Comparison of ENCODE assay signal across 22 mouse cellular contexts in genomic region chr16:21242946-21243345, GRCm38 (mm10). TPM values are rescaled to one million over a fixed set of nuclear protein-coding genes. Genes with fewer than 3 reads are reported as not detected.
A peak's percentile ranks its signal among the peaks of the same experiment; 100 is the strongest.
DNase-seq lines count a peak whose midpoint lies in the region; ATAC-seq and TF ChIP-seq lines count a peak whose summit lies in the region.
"Had no signal": no experiment of that assay in that cellular context is flagged by ENCODE, and none has a peak within 500 bp of the region (broad histone marks: within the 10 kb centered on the region; RNA-seq: fewer than 3 reads in every experiment).

No protein-coding gene starts in this region.

- DNase-seq in hindbrain, embryonic 10.5 days (ENCODE audit: low spot score), result peak; percentile 49
- DNase-seq in hindbrain, embryonic 14.5 days (ENCODE audit: low spot score), result no peak
- DNase-seq in Muller cell, postnatal 12 days (ENCODE audit: inconsistent ontology term), result peak; percentile 61
- DNase-seq in brain, embryonic 14.5 days (ENCODE audit: low read depth), result peak; percentile 3
- DNase-seq in urinary bladder, adult 2 months (ENCODE audit: low spot score), result no peak
- no peak for DNase-seq in lung, postnatal 14 days
- DNase-seq: adrenal gland, adult 2 months; cerebellum, adult 11 months; cerebellum, postnatal 25 days; forebrain, postnatal 0 days; gastrocnemius, adult 2 months; kidney, adult 9 months; kidney, postnatal 25 days; lung, adult 18-20 months; lung, postnatal 36 days; retina, postnatal 1 day had no signal

- H3K9me3 ChIP-seq in hindbrain, embryonic 10.5 days, result no peaks in the 10 kb centered on the region
- no peaks in the 10 kb centered on the region for H3K9me3 ChIP-seq in hindbrain, embryonic 14.5 days (ENCODE audit: control insufficient read depth, low read length)
- no peaks in the 10 kb centered on the region for H3K9me3 ChIP-seq in embryonic facial prominence, embryonic 15.5 days (replicated peaks)
- H3K9me3 ChIP-seq: embryonic facial prominence, embryonic 12.5 days; hindbrain, embryonic 12.5 days; intestine, embryonic 15.5 days; stomach, embryonic 15.5 days had no signal

- ATAC-seq in hindbrain, embryonic 14.5 days (ENCODE audit: low FRiP score), result no peak
- ATAC-seq in embryonic facial prominence, embryonic 15.5 days (ENCODE audit: insufficient number of reproducible peaks, low FRiP score, low TSS enrichment, low read depth), result no peak
- ATAC-seq: forebrain, postnatal 0 days; intestine, embryonic 15.5 days had no signal

- 16% methylated on average over 8 of the region's 8 CpGs for WGBS in hindbrain, embryonic 10.5 days
- 27% methylated on average over 8 of the region's 8 CpGs for WGBS in hindbrain, embryonic 14.5 days
- 45% methylated on average over 8 of the region's 8 CpGs for WGBS in embryonic facial prominence, embryonic 15.5 days

- peak overlapping the region; percentile 81 for H3K27ac ChIP-seq in hindbrain, embryonic 10.5 days
- no peak overlapping the region for H3K27ac ChIP-seq in hindbrain, embryonic 14.5 days
- 0 out of 2 replicates have a peak overlapping the region, but pooled peaks have one; percentile 11 for H3K27ac ChIP-seq in embryonic facial prominence, embryonic 15.5 days (replicated peaks)
- H3K27ac ChIP-seq: gastrocnemius, adult 2 months; hindbrain, embryonic 12.5 days; intestine, embryonic 15.5 days; stomach, embryonic 15.5 days had no signal

- no peak overlapping the region for H3K4me3 ChIP-seq in hindbrain, embryonic 10.5 days
- H3K4me3 ChIP-seq in hindbrain, embryonic 14.5 days (replicated peaks; ENCODE audit: low read length), result no peak overlapping the region
- H3K4me3 ChIP-seq in embryonic facial prominence, embryonic 15.5 days (replicated peaks), result no peak overlapping the region
- H3K4me3 ChIP-seq: embryonic facial prominence, embryonic 12.5 days; gastrocnemius, adult 2 months; hindbrain, embryonic 12.5 days; intestine, embryonic 15.5 days; stomach, embryonic 15.5 days had no signal

- H3K4me1 ChIP-seq in hindbrain, embryonic 10.5 days (replicated peaks), result peaks cover 83% of the 10 kb centered on the region
- peaks cover 41% of the 10 kb centered on the region for H3K4me1 ChIP-seq in hindbrain, embryonic 14.5 days (replicated peaks; ENCODE audit: control insufficient read depth, insufficient read depth, low read length)
- peaks cover 87% of the 10 kb centered on the region for H3K4me1 ChIP-seq in embryonic facial prominence, embryonic 15.5 days

- H3K36me3 ChIP-seq in hindbrain, embryonic 10.5 days, result no peaks in the 10 kb centered on the region
- H3K36me3 ChIP-seq in hindbrain, embryonic 14.5 days (replicated peaks; ENCODE audit: control insufficient read depth, insufficient read depth), result no peaks in the 10 kb centered on the region
- no peaks in the 10 kb centered on the region for H3K36me3 ChIP-seq in embryonic facial prominence, embryonic 15.5 days
- H3K36me3 ChIP-seq: embryonic facial prominence, embryonic 12.5 days; hindbrain, embryonic 12.5 days; intestine, embryonic 15.5 days; stomach, embryonic 15.5 days had no signal

- TF ChIP-seq CTCF in brain, embryonic 14.5 days (IDR thresholded peaks at IDR 0.05; ENCODE audit: borderline replicate concordance, extremely low read depth, insufficient read depth, insufficient read length), result no peak

- no peak overlapping the region for H3K9ac ChIP-seq in hindbrain, embryonic 14.5 days
- H3K9ac ChIP-seq in embryonic facial prominence, embryonic 15.5 days, result no peak overlapping the region
- H3K9ac ChIP-seq: embryonic facial prominence, embryonic 12.5 days; forebrain, postnatal 0 days; hindbrain, embryonic 12.5 days; intestine, embryonic 15.5 days; stomach, embryonic 15.5 days had no signal

- peaks cover 76% of the 10 kb centered on the region for H3K27me3 ChIP-seq in hindbrain, embryonic 10.5 days (ENCODE audit: insufficient read depth, poor library complexity, severe bottlenecking)
- H3K27me3 ChIP-seq in hindbrain, embryonic 14.5 days (ENCODE audit: control insufficient read depth, insufficient read depth, low read length), result peaks cover 24% of the 10 kb centered on the region
- no peaks in the 10 kb centered on the region for H3K27me3 ChIP-seq in embryonic facial prominence, embryonic 15.5 days
- H3K27me3 ChIP-seq: embryonic facial prominence, embryonic 12.5 days; intestine, embryonic 15.5 days; stomach, embryonic 15.5 days had no signal

- TF ChIP-seq POLR2A in brain, embryonic 14.5 days (IDR thresholded peaks at IDR 0.05; ENCODE audit: borderline replicate concordance, extremely low read depth, insufficient read depth, insufficient read length, poor library complexity, severe bottlenecking), result no peak

- H3K4me2 ChIP-seq in hindbrain, embryonic 14.5 days (replicated peaks), result no peak overlapping the region
- H3K4me2 ChIP-seq in embryonic facial prominence, embryonic 15.5 days (replicated peaks), result no peak overlapping the region
- H3K4me2 ChIP-seq: embryonic facial prominence, embryonic 12.5 days; hindbrain, embryonic 12.5 days; intestine, embryonic 15.5 days; liver, embryonic 11.5 days; stomach, embryonic 15.5 days had no signal

RNA-seq across cellular contexts. Expression of gene Ephb3, which starts 38.4 kb away (rescaled TPM):
- polyA plus RNA-seq in hindbrain, embryonic 10.5 days (2016; fragmentation: Nextera tagmentation; extraction: Ambion mirVana), result 16.1 and 17.7 TPM in 2 replicates
- 11.8 and 11.9 TPM in 2 replicates for polyA plus RNA-seq in hindbrain, embryonic 14.5 days (2014; fragmentation: Nextera tagmentation; extraction: Ambion mirVana)
- polyA plus RNA-seq in brain, embryonic 14.5 days (2012; rRNA removed), result 21.7 and 24.8 TPM in 2 replicates
- 50.7 and 53.3 TPM in 2 replicates for polyA plus RNA-seq in embryonic facial prominence, embryonic 15.5 days (2015; fragmentation: Nextera tagmentation; extraction: Ambion mirVana)
- 21.2 and 21.9 TPM in 2 replicates for polyA plus RNA-seq in urinary bladder, adult 2 months (2012; rRNA removed)

Comparison
In these comparisons a context has a peak if more than half of its experiments do, and no peak if none do; other contexts are left out.
1. DNase-seq: peak in hindbrain, embryonic 10.5 days (single experiment), Muller cell, postnatal 12 days (single experiment) and brain, embryonic 14.5 days (single experiment); none in hindbrain, embryonic 14.5 days (single experiment), urinary bladder, adult 2 months (single experiment) and lung, postnatal 14 days (single experiment).